Mouse (Mus musculus): Measurements from ENCODE around the gene Crtam. TPM values are rescaled to one million over a fixed set of nuclear protein-coding genes. Genes with fewer than 3 reads are reported as not detected.

Gene Crtam
- total RNA-seq (2018; cell fraction: chromatin; rRNA removed) = 1 to 10 TPM in 2 of 26 experiments, under 1 TPM in 15, not detected in 9; 0.13 to 1.2 (median 0.46) TPM
- total RNA-seq (2018; cell fraction: cytosol; rRNA removed) = under 1 TPM in 1 of 26 experiments, not detected in 25; 0.07 TPM
- total RNA-seq (2018; cell fraction: nucleus; rRNA removed) = 1 to 10 TPM in 1 of 26 experiments, under 1 TPM in 11, not detected in 14; 0.11 to 1.7 (median 0.26) TPM
- polyA plus RNA-seq (2018) = not detected in 3 replicates

DNA sequence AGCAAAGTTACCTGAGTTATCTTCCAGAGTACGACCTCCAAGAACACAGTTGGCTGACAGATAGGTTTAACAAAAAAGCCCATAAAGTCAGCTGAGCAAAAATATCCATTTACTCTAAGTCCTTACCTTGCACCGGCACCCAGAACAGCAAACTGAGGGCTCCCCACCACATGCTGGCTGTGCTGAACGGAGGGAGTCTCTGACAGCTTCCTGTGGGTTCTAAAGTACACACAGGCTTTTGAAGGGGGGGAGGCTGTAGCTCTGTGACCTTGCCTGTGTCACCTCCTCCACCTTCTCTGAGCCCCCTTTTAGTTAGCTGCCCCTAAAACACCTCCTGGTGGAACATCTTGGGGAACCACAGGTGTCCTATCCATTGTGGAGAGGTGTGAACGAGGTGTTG is at the start of gene Crtam:
TSS of gene Crtam (minus strand) at position 214 of the 400 bp plus-strand sequence.
- 33% methylated on average over 4 of the region's 4 CpGs for WGBS (ENCODE audit: missing documents)
- H3K36me3 ChIP-seq (ENCODE audit: inconsistent target) = no peaks in the 10 kb centered on the region
- no peak within 1 kb of the TSS for H3K27ac ChIP-seq
- H3K4me3 ChIP-seq (ENCODE audit: inconsistent target) = no peak within 1 kb of the TSS
- H3K79me2 ChIP-seq (ENCODE audit: inconsistent target) = no peaks in the 10 kb centered on the region

DNA sequence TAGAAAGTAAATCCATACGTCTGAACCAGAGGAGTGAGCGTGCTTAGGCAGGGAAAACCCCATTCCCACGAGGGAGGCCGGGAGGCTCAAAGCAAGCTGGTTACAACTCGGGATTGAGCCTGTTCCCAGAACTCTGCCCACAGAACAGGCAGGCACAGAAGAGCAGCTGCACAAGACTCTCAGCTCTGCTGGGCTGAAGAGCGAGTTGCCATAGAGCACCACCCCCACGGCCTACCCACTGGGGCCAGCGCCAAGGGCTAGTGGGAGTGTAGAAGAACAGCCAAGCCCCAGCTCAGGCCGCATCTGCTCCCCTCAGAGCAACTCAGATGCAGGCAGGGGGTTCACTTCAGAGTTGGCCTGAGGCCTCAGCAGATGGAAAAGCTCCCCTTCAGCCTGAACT is 49.7 kb upstream of the Crtam start:
- H3K27ac ChIP-seq = no peak overlapping the region
- WGBS (ENCODE audit: missing documents) = 94% methylated on average over 9 of the region's 9 CpGs
- H3K79me2 ChIP-seq (ENCODE audit: inconsistent target) = peaks cover 56% of the 10 kb centered on the region
- H3K36me3 ChIP-seq (ENCODE audit: inconsistent target) = no peaks in the 10 kb centered on the region
- H3K4me3 ChIP-seq (ENCODE audit: inconsistent target) = no peak overlapping the region

DNA sequence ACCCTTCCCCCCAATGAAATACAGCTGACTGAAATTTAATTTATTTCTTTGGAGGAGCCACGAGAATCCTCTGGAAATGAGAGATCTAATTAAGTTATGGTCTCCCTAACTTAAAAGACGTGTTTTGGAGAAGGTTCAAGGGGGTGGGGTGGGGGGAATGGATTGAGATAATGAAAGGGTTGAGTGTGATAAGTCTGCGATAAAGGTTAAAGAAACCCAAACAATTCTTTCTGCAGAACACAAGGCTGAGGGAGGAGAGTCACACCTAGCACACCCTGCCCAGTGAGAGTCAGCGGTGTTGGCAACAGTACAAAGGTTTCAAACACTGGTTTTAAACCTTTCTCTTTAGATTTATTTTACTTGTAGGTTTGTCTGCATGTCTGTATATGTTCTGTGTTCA is 49.0 kb upstream of the Crtam start:
- H3K79me2 ChIP-seq (ENCODE audit: inconsistent target) = peaks cover 55% of the 10 kb centered on the region
- WGBS (ENCODE audit: missing documents) = 95% methylated on average over 4 of the region's 4 CpGs
- H3K36me3 ChIP-seq (ENCODE audit: inconsistent target) = no peaks in the 10 kb centered on the region

DNA sequence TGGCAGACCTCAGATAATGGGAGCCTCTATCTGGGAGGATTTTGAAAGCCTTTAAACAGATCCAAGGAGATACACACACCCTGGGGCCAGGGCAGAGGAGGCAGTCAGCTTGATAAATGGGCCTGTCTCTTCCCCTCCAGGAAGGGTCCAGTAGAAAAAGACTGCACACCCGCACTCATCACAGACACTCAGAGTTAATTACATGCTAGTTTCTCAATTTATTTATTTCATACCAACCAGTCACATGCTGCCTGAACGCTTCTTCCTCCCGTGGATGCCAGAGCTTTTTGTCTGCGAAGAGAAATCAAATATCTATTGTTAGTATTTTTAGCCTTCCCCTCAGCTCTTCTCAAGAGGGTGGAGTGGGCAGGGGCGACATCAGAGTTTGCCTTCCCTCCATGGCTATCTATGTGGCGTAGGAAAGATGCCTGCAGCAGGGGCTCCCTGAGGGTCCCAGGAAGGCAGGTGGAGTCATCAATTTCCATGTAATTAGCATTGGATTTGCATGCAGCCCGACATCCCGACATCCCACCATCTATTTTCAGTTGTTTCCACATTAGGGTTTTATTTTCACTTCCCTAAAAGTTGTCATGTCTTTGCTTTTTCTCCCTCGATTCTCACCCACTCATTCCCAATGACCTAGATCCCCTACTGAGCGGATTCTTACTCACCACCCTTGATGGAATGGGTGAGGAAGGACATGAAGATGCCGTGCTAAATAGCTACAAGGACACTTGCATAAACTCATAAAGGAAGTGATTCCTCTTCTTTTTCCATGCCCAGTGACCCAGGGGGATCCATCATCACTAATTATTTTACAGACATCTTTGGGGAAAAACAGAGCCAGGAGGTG is 46.9 kb upstream of the Crtam start:
- Histone ChIP-seq H3K4me3 (ENCODE audit: inconsistent target) (no peak overlapping the region), H3K79me2 (ENCODE audit: inconsistent target) (peaks cover 33% of the 10 kb centered on the region; the same call in 1 of the 2 replicates), H3K27ac (peak overlapping the region; percentile 32), H3K36me3 (ENCODE audit: inconsistent target) (no peaks in the 10 kb centered on the region)
- 40% methylated on average over 11 of the region's 11 CpGs for WGBS (ENCODE audit: missing documents)

More for the DNA sequence above, 49.0 kb upstream of the Crtam start:
- Histone ChIP-seq H3K27ac (no peak overlapping the region), H3K4me3 (ENCODE audit: inconsistent target) (no peak overlapping the region)

DNA sequence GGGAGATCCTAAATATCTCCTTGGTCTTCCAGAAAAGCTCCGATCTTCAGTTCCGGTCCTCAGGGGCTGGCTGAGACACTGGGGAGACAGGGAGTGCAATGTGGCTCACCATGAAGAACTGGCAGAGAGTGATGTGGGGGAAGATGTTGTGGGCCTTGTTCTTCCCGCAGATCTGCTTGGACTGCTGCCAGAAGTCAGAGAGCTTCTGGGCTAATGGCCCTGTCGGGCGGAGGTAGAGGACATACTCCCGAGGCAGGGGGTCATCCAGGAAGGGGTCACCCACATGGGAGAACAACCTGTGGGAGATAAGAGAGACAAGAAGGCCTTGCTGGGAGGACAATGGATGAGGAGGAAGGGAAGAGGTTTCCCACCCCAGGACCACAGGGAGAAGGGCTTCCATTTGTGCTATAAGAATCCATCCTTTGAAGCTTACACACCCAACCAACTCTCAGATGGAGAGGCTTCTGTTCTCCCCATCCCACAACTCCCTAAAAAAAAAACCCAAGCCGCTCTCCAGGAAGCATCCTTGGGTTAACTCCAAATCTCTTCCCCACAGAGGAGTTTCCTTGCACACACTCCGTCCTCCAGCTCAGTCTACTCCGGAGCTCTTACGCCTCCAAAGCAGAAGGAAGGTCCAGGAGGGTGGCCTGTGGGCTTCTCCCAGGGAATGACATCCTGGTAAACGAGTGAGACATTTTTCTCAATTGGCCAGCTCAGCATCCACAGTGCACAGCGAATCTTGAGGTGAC is 46.1 kb upstream of the Crtam start:
- no peak overlapping the region for H3K4me3 ChIP-seq (ENCODE audit: inconsistent target)
- H3K36me3 ChIP-seq (ENCODE audit: inconsistent target) = no peaks in the 10 kb centered on the region
- H3K27ac ChIP-seq = peak overlapping the region; percentile 32
- peaks cover 28% of the 10 kb centered on the region; the same call in 1 of the 2 replicates for H3K79me2 ChIP-seq (ENCODE audit: inconsistent target)
- WGBS (ENCODE audit: missing documents) = 93% methylated on average over 12 of the region's 12 CpGs

DNA sequence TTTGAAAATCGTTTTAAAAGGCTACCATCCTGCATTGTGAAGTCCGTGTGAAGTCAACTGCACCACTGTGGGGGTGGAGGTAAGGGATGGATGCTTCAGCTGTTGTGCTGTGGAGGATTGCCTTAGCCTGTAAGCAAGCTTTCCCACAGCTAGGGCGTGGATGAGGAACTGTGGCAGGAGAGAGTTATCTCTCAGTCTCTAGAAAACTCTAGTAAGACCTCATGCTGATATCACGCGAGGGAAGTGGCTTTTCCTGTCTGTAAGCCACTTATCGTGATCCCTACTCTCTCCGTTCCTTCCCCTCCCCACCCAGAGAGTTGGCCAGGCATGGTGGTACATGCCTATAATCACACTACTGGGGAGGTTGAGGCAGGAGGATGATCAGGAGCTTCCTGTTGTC is 44.9 kb upstream of the Crtam start:
- 35% methylated on average over 7 of the region's 7 CpGs for WGBS (ENCODE audit: missing documents)
- Histone ChIP-seq H3K27ac (peak overlapping the region; percentile 35), H3K36me3 (ENCODE audit: inconsistent target) (no peaks in the 10 kb centered on the region), H3K79me2 (ENCODE audit: inconsistent target) (peaks cover 16% of the 10 kb centered on the region; the same call in 1 of the 2 replicates), H3K4me3 (ENCODE audit: inconsistent target) (no peak overlapping the region)

DNA sequence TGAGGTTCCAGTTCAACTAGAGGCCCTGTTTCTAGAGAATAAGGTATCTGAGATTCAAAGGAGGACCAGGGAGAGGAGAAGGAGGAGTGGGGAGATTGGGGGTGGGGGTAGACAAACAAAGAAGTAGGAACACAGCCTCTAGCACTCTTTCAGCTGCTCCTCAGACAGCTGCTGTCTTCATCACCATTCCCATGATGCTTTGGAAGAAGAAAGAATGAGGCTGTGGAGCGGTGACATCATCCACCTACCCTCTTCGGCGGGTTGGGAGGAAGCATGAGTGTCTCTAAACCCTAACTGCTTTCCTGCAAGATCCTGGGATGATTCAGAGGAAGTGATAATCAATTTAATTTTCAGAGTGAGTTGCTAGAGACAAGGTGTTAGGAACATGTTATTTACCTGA is 44.4 kb upstream of the Crtam start:
- no peaks in the 10 kb centered on the region for H3K36me3 ChIP-seq (ENCODE audit: inconsistent target)
- H3K4me3 ChIP-seq (ENCODE audit: inconsistent target) = no peak overlapping the region
- WGBS (ENCODE audit: missing documents) = 41% methylated on average over 3 of the region's 3 CpGs
- H3K79me2 ChIP-seq (ENCODE audit: inconsistent target) = peaks cover 11% of the 10 kb centered on the region; the same call in 1 of the 2 replicates
- H3K27ac ChIP-seq = peak overlapping the region; percentile 35

DNA sequence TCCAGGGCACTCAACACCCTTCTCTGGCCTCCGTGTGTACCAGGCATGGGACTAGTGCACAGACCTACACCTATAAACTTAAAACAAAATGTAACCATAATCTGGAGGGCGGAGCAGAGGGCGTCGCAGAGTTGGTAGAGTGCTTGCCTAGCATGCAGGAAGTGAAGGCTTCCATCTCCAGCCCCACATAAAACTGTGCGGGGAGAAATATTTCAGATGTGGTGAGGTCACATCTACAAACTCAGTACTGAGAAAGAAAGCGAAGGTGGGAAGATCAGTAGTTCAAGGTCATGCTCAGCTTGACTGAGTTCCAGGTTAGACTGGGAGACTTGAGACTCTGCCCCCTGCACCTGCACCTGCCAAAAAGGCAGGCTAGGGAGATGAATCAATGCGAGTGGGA is 43.8 kb upstream of the Crtam start:
- 95% methylated on average over 7 of the region's 7 CpGs for WGBS (ENCODE audit: missing documents)
- Histone ChIP-seq H3K36me3 (ENCODE audit: inconsistent target) (no peaks in the 10 kb centered on the region), H3K27ac (peak overlapping the region; percentile 8; the same call in 1 of the 2 replicates), H3K79me2 (ENCODE audit: inconsistent target) (peaks cover 7% of the 10 kb centered on the region; the same call in 1 of the 2 replicates), H3K4me3 (ENCODE audit: inconsistent target) (no peak overlapping the region)

DNA sequence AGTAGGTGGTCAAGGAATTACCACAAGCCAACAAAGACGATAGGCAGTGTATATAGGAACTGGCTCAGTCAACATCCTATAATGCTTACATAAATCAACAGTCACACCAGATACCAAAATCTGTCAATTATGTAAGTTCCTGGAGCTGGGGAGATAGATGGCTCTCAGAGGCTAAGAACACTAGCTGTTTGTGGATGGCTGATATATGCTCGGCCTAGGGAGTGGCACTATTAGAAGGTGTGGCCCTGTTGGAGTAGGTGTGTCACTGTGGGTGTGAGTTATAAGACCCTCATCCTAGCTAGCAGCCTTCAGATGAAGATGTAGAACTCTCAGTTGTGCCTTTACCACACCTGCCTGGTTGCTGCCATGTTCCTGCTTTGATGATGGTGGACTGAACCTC is 43.2 kb upstream of the Crtam start:
- no peak overlapping the region for H3K27ac ChIP-seq
- H3K36me3 ChIP-seq (ENCODE audit: inconsistent target) = peaks cover 3% of the 10 kb centered on the region; the same call in 1 of the 2 replicates
- H3K4me3 ChIP-seq (ENCODE audit: inconsistent target) = no peak overlapping the region
- H3K79me2 ChIP-seq (ENCODE audit: inconsistent target) = peaks cover 1% of the 10 kb centered on the region; the same call in 1 of the 2 replicates
- 97% methylated on average over 2 of the region's 2 CpGs for WGBS (ENCODE audit: missing documents)

DNA sequence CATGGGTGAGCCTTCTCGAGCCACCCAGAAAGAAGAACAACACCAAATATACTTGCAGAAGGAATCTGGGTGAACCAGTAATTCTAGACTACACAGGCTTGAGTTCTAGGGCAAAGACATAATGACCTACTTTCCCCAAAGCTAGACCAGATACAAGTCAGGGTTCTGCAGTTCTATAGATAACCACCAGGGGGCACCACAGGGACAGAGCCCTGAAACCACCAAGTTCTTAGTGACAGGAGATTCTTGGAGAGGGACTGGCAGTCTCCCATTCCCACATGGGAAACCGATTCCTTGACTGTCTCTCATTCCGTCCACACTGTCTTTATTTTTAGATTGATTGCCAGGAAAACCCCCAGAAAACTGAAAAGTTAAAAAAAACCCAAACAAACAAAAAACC is 40.2 kb upstream of the Crtam start:
- H3K27ac ChIP-seq = no peak overlapping the region
- no peaks in the 10 kb centered on the region for H3K79me2 ChIP-seq (ENCODE audit: inconsistent target)
- peaks cover 28% of the 10 kb centered on the region; the same call in 1 of the 2 replicates for H3K36me3 ChIP-seq (ENCODE audit: inconsistent target)
- WGBS (ENCODE audit: missing documents) = 33% methylated on average over 3 of the region's 3 CpGs
- H3K4me3 ChIP-seq (ENCODE audit: inconsistent target) = no peak overlapping the region

DNA sequence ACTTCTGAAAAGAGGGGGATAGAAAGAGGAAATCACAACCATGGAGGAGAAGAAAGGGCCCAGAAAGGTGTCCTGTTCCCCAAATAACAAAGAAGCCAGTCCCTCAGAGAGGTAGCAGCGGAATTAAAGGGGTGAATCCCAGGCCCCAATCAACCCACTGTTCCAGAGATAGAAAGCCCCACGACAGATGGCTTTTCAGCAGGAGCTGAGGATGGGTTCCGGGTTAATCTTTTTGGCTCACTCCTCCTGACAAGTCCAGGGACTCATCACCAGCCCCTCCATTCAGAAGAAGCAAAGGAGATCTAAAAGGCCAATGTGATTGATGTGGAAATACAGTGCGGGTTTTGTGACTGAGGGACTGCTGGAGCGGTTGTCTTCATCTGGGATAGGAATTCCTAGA is 39.2 kb upstream of the Crtam start:
- Histone ChIP-seq H3K79me2 (ENCODE audit: inconsistent target) (no peaks in the 10 kb centered on the region), H3K27ac (no peak overlapping the region), H3K4me3 (ENCODE audit: inconsistent target) (no peak overlapping the region), H3K36me3 (ENCODE audit: inconsistent target) (peaks cover 28% of the 10 kb centered on the region; the same call in 1 of the 2 replicates)
- WGBS (ENCODE audit: missing documents) = 99% methylated on average over 5 of the region's 5 CpGs

DNA sequence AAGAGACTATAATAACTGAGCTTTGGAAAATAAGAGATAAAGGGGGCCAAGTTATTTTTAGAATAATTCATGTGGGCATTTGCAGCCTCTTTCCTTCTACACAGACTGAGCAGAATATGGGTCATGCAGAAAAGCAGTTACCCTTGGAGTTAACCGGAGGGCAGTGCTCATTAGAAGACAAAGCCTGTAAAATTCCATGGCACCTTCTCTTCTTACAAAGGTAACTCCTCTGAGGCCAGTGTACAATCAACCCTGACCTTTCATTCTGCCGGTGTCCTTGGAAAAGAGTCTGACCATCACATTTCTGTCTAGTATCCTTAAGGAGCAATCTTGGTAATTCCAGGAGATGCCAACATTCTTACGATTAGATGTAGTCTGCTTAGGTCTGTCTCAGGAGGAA is 37.0 kb upstream of the Crtam start:
- no peak overlapping the region for H3K4me3 ChIP-seq (ENCODE audit: inconsistent target)
- no peaks in the 10 kb centered on the region for H3K79me2 ChIP-seq (ENCODE audit: inconsistent target)
- H3K36me3 ChIP-seq (ENCODE audit: inconsistent target) = peaks cover 42% of the 10 kb centered on the region; the same call in 1 of the 2 replicates
- no peak overlapping the region for H3K27ac ChIP-seq
- WGBS (ENCODE audit: missing documents) = 100% methylated on average over 3 of the region's 3 CpGs

DNA sequence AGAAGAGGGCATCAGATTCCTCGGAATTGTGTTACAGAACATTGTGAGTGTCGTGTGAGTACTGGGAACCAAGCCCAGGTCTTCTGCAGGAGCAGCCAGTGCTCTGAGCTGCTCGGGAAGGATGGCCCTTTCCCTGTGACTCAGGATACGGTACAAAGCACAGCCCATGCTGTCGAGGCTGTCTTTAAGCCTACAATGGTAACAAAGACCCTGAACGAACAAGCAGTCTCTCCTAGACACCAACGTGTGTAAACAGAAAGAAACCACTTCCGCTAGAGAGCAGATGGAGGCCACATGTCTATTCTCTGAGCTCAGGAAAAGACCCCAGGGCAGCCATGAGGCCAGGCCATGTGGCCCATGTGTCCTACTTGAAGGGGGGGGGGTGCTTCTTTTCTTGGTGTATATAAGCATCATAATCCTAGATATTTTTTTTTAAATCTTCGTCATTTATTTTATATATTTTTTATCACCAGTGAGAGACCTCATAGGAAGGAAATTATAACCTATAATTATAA is 33.8 kb upstream of the Crtam start:
- Histone ChIP-seq H3K4me3 (ENCODE audit: inconsistent target) (no peak overlapping the region), H3K27ac (no peak overlapping the region), H3K36me3 (ENCODE audit: inconsistent target) (peaks cover 58% of the 10 kb centered on the region; the same call in 1 of the 2 replicates), H3K79me2 (ENCODE audit: inconsistent target) (no peaks in the 10 kb centered on the region)
- WGBS (ENCODE audit: missing documents) = 95% methylated on average over 9 of the region's 9 CpGs

Measured in macrophage (primary cell).